ENCODE assay signal across 8 mouse cellular contexts in genomic region chr7:46638889-46639691, GRCm38 (mm10). TPM values are rescaled to one million over a fixed set of nuclear protein-coding genes. Genes with fewer than 3 reads are reported as not detected.
A peak's percentile ranks its signal among the peaks of the same experiment; 100 is the strongest.
DNase-seq lines count a peak whose midpoint lies in the region; ATAC-seq and TF ChIP-seq lines count a peak whose summit lies in the region.

No protein-coding gene starts in this region.

- peak overlapping the region; percentile 29; the same call in 1 of the 2 replicates for H3K27ac ChIP-seq in heart, embryonic 12.5 days (ENCODE audit: poor library complexity, severe bottlenecking)
- H3K27ac ChIP-seq in thymus, adult 2 months (ENCODE audit: control insufficient read depth, insufficient read depth, low read length) = no peak overlapping the region
- no peak overlapping the region for H3K27ac ChIP-seq in liver, embryonic 13.5 days

- TF ChIP-seq POLR2A in thymus, adult 2 months (IDR thresholded peaks at IDR 0.05; ENCODE audit: control insufficient read depth, extremely low read depth, insufficient read depth, low read length, poor library complexity) = no peak; the same call in 1 of the 2 replicates

- peak overlapping the region; percentile 92 for H3K4me2 ChIP-seq in heart, embryonic 12.5 days
- peak overlapping the region; percentile 94 for H3K4me2 ChIP-seq in liver, embryonic 13.5 days

- H3K9ac ChIP-seq in heart, embryonic 12.5 days = peak overlapping the region; percentile 76
- peak overlapping the region; percentile 82 for H3K9ac ChIP-seq in liver, embryonic 13.5 days

- no peaks in the 10 kb centered on the region for H3K27me3 ChIP-seq in heart, embryonic 12.5 days (replicated peaks)
- H3K27me3 ChIP-seq in thymus, adult 2 months (ENCODE audit: control insufficient read depth, insufficient read depth, low read length) = no peaks in the 10 kb centered on the region
- H3K27me3 ChIP-seq in liver, embryonic 13.5 days = peaks cover 21% of the 10 kb centered on the region; the same call in 1 of the 2 replicates

- ATAC-seq in heart, embryonic 12.5 days (ENCODE audit: insufficient number of reproducible peaks, low FRiP score) = peak; percentile 41; the same call in 1 of the 2 replicates
- ATAC-seq in liver, embryonic 13.5 days (ENCODE audit: low read depth) = no peak; the same call in 1 of the 2 replicates

- 10% methylated on average over 32 of the region's 32 CpGs for WGBS in heart, embryonic 12.5 days
- 27% methylated on average over 32 of the region's 32 CpGs for WGBS in thymus, adult 2 months
- WGBS in liver, embryonic 13.5 days (ENCODE audit: insufficient replicate concordance) = 13% methylated on average over 32 of the region's 32 CpGs

- peaks cover 16% of the 10 kb centered on the region for H3K4me1 ChIP-seq in heart, embryonic 12.5 days (replicated peaks)
- peaks cover 10% of the 10 kb centered on the region for H3K4me1 ChIP-seq in thymus, adult 2 months (replicated peaks; ENCODE audit: control insufficient read depth, insufficient read depth, low read length)
- peaks cover 17% of the 10 kb centered on the region for H3K4me1 ChIP-seq in liver, embryonic 13.5 days (replicated peaks)

- DNase-seq in heart, adult 11 months = no peak
- no peak for DNase-seq in thymus, adult 2 months
- no peak for DNase-seq in thymus, postnatal 0 days (ENCODE audit: low spot score)
- peak; percentile 7 for DNase-seq in forelimb bud, embryonic 11.5 days (ENCODE audit: low read depth, low spot score)
- DNase-seq in liver, embryonic 13.5 days = peak; percentile 4
- DNase-seq in adrenal gland, adult (ENCODE audit: inconsistent age in 2 of 2, low spot score in 1 of 2) = no peak
- DNase-seq in right cerebral cortex, postnatal 25 days = no peak

- H3K9me3 ChIP-seq in heart, embryonic 12.5 days (replicated peaks) = no peaks in the 10 kb centered on the region
- no peaks in the 10 kb centered on the region for H3K9me3 ChIP-seq in liver, embryonic 13.5 days (replicated peaks)

- peak overlapping the region; percentile 65 for H3K4me3 ChIP-seq in heart, embryonic 12.5 days
- H3K4me3 ChIP-seq in thymus, adult 2 months (ENCODE audit: control insufficient read depth, insufficient read depth, low read length) = peak overlapping the region; percentile 80
- peak overlapping the region; percentile 77 for H3K4me3 ChIP-seq in liver, embryonic 13.5 days (replicated peaks)

- no peak for TF ChIP-seq CTCF in thymus, adult 2 months (IDR thresholded peaks at IDR 0.05; ENCODE audit: borderline replicate concordance, control insufficient read depth, extremely low read depth, insufficient read depth, low read length, poor library complexity)

- no peaks in the 10 kb centered on the region for H3K36me3 ChIP-seq in heart, embryonic 12.5 days
- no peaks in the 10 kb centered on the region for H3K36me3 ChIP-seq in thymus, adult 2 months (ENCODE audit: control insufficient read depth, insufficient read depth, low read length)
- no peaks in the 10 kb centered on the region for H3K36me3 ChIP-seq in liver, embryonic 13.5 days

RNA-seq across cellular contexts. Expression of gene Sergef, which starts 0.5 kb away (rescaled TPM):
- polyA plus RNA-seq in heart, embryonic 12.5 days (2016; fragmentation: Nextera tagmentation; extraction: Ambion mirVana) = 9.8 and 11.3 TPM in 2 replicates
- 9.9 and 10.4 TPM in 2 replicates for polyA plus RNA-seq in thymus, adult 2 months (2012; rRNA removed)
- polyA plus RNA-seq in thymus, postnatal 0 days (2015; fragmentation: Nextera tagmentation; extraction: Ambion mirVana) = 11.0 and 11.1 TPM in 2 replicates
- polyA plus RNA-seq in liver, embryonic 13.5 days (2015; fragmentation: Nextera tagmentation; extraction: Ambion mirVana) = 6.8 and 7.5 TPM in 2 replicates

RNA-seq across cellular contexts. Expression of gene Tph1, which starts 33.2 kb away (rescaled TPM):
- polyA plus RNA-seq in heart, embryonic 12.5 days (2016; fragmentation: Nextera tagmentation; extraction: Ambion mirVana) = not detected in 2 replicates
- 0.60 and 0.77 TPM in 2 replicates for polyA plus RNA-seq in thymus, adult 2 months (2012; rRNA removed)
- polyA plus RNA-seq in thymus, postnatal 0 days (2015; fragmentation: Nextera tagmentation; extraction: Ambion mirVana) = 3.5 and 4.2 TPM in 2 replicates
- polyA plus RNA-seq in liver, embryonic 13.5 days (2015; fragmentation: Nextera tagmentation; extraction: Ambion mirVana) = not detected in 2 replicates

Comparison
In these comparisons a context has a peak if more than half of its experiments do, and no peak if none do; other contexts are left out.
1. DNase-seq: peak in forelimb bud, embryonic 11.5 days (single experiment) and liver, embryonic 13.5 days (single experiment); none in heart, adult 11 months (single experiment), thymus, adult 2 months (single experiment), thymus, postnatal 0 days (single experiment), adrenal gland, adult (0 of 2) and right cerebral cortex, postnatal 25 days (single experiment).
2. Peak in every context shown above with its lines, with median percentiles within 50 percentile points of each other: H3K4me3 ChIP-seq.